Mouse (Mus musculus) layer of hippocampus, adult 9-10 months (tissue): ENCODE results near the gene Accsl.
A peak's percentile ranks its signal among the peaks of the same experiment; 100 is the strongest.

Experiments
- DNase-seq: peaks from one replicate; pipeline ENCODE4 v3.0.0; 2022; ENCODE audit warnings: low spot score

Accsl gene

DNA sequence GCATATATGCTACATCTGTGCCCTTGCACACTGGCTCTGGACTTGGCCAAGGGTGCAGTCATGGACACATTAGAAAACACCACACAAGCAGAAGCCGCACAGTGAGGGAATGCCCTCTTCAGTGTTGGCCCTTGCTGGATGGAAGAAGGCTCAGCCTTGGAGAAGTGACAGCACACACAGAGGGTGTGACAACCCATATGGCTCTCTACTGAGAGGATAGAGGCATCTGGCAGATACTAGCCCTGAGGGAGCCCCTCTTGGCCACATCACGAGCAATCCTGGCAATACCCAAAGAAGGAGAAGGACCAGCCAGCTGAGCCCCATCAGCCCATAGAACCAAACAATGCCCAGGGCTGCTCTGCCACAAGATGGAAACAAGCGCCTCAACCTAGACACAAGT lies 5.6 kb upstream of the Accsl start:
- no peak for DNase-seq

DNA sequence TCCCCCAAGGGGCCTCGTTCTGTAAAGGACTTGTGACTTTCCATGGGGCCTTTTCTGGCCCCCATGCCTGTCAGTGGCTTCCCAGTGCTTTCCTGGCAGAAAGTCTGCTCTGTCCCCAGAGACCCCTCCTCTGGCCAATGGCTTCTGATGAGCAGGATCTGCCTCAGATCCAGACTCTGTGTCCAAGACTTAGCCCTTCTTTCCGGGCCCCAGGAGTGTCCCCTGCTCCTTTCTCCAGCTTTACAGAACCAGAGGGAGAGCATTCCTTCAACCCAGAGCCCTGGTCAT lies 5.2 kb upstream of the Accsl start:
- no peak for DNase-seq

DNA sequence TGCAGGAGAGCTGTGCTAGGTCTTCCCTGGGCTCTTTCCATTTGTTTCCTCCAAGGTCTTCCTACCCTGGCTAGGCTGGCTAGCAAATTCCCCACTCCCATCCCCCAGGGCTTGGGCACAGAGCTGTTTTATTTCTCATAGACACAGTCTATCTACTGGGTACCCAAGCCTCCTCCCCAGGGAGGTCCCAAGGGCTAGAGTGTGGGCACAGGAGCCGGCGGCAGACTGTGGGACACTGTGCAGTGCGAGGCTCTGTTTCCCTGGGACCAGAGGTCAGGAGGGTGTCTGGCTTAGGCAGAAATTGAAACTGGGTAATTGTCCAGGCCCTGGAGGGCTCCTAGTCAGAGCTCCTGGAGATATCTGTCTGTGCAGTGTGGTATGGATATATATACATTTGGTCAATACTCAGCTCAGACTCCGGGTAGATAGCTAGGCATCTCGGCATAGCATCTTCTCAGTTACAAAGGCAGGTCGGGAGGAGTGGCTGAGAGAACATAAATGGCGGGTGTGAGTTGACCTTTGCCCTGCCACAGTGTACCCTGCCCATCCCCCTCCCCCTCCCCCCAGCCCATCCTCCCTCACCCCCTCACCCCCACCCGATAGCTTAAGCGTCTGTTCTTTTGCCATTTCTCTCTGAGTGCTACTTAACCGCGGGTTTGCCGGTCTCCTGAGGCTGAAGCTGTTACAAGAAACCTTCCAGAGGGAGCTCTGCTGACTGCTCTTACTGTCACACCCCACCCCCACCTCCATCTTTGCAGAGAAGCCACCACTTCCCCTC lies 4.7 kb upstream of the Accsl start:
- DNase-seq: no peak

DNA sequence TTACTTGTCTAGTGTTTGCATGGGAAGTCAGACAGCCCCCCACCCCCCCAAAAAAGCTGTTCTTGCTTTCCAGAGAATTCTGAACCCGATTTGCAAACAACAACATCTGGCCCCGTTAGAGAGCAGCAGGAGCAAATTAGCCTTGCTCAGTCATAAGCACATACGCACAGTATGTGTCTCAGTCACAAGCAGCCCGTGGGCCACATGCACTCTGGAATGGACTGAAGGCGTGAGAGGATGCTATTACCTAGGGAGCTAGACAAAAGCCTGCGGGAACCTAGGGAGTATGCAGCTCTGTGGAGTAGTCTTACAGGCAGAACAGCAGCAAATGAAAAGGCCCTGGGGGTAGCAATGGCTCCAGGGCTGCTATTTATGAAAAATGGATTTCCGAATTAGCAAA lies 3.3 kb upstream of the Accsl start:
- no peak for DNase-seq

DNA sequence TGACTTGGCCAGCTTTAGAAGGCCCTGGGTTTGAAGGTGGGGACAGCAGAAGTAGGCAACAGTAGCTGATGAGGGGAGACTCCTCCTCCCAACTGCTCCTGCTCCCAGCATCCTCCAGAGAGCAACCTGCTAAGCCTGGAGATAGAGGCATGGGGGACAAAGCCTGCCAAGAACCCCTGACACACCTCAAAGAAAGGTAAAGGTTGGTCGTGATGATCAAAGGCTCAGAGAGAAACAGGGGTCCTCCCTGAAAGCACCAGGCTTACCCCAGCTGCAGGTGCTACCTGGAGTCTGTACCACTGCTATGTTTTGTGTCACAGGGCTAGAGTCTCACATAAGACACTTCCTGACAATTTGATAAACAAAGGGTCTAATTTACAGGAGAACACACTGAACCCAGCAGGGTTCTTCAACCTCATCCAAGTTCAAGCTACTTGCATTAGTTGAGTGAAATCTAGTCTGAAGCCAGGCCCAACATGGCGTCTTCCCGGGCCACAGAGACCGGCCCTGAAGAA lies 2.5 kb upstream of the Accsl start:
- no peak for DNase-seq

DNA sequence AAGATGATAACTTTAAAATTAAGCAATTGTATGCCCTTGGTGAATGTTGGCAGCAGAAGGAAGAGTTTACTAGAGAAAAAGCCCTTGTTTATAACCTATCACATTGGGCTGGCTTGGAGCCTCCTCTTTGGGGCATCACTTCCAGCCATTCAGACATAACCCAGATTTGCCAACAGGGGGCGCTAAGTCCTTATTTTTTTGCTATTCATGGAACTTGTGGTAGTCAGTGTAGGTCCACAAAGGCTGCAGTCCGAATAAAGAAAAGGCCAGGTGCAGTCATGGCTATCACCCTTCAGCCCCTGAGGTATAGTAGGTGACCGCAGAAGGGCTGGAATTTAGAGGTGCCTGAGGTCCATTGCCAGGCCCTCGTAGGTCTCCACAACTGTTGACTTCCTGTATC lies 1.9 kb upstream of the Accsl start:
- peak; percentile 75 for DNase-seq

DNA sequence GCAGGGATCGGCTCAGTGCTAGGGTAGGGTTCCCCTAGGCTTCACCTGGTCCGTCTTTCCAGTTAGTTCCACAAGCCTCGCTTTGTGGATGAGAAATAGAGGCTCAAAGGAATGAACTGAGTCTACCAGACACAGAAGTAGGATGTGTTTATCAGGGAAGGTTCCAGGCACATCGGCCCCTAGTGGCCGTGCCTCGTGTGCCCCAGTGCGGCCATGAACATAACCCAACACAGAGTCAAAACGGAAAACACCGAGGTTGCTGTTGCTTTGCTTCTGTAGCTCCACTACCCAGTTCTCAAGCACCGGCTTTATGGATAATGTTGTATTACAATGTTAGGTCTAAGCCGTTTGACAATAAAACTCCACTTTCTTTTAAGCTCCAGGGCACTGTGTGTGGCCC lies 391 bp downstream of the Accsl start:
- no peak for DNase-seq

DNA sequence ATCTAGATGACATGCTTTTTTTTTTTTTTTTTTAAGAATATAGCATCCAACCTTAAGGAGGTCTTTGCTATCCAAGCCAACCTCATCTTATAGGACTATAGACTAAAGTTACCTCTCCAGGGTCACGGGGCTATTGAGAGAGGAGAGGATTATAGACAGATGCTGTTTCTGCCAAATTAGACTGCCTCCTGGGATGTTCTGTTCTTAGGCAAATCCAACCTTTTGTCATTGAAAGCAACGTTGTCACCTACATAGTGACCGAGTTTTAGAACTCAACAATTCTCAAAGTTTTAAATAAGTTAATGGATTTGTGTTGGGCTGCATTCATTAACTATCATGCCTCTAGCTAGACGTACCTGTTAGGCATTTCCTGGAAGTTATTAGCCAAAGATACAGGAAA lies 5.7 kb downstream of the Accsl start:
- DNase-seq: no peak

DNA sequence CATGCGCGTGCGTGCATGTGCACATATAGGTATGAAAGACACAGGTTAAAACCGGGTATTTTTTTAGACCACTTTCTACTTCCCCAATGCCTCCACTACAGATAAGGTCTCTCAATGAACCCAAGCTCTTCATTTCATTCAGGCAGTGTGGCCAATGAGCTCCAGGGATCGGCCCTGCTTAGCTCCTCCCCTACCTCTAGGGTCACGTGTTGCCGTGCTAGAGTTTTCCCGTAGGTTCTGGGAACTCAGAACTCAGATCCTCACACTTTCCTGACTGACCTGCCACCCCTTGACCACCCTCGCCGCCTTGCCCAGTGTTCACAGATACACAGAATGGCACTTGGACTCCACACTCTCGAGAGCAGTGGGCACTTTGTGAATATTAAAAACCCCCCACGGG lies 10.1 kb downstream of the Accsl start:
- DNase-seq: no peak

DNA sequence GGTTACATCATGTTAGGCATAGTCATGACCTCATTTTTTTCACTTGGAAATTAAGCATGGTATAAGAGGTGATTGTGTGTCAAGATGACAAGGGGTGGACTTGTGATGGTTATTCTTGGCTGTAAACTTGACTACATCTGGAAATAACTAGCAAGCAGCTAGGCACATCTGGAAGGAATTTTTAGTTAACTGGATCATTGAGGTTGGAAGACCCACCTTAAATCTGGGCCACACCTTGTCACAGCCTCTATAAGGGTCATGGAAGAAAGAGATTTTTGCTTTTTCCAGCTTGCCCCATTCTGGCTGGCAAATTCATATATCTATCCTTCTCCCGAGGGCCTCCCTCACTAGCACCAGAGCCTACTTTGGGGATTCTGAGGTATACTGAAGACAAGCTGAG lies 17.7 kb downstream of the Accsl start:
- DNase-seq: no peak

DNA sequence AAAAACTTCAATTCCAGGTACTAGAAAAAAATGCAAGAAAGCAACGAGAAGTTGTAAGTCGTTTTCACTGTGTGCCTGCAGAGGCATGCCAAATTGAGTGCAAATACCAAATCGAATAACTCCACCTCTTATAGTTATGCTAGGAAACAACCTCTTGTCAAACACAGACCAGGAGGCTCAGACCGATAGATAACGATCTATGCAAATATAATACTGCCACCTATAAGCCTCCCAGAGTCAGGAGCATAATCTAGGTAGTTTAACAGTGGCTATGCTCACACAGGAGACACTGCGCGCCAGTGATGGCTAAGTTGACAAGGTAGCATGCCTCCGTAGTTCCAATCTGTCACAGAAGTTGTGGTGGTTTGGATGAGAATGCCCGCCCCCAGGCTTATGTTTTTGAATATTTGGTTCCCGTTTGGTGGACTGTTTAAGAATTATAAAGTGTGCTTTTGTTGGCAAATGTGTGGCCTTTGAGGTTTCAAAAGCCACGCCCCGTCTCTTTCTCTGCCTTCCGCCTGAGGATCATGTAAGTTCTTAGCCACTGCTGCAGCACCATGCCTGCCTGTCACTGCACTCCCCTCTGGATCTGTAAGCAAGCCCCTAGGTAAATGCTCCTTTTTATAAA lies 18.5 kb downstream of the Accsl start:
- DNase-seq: no peak

DNA sequence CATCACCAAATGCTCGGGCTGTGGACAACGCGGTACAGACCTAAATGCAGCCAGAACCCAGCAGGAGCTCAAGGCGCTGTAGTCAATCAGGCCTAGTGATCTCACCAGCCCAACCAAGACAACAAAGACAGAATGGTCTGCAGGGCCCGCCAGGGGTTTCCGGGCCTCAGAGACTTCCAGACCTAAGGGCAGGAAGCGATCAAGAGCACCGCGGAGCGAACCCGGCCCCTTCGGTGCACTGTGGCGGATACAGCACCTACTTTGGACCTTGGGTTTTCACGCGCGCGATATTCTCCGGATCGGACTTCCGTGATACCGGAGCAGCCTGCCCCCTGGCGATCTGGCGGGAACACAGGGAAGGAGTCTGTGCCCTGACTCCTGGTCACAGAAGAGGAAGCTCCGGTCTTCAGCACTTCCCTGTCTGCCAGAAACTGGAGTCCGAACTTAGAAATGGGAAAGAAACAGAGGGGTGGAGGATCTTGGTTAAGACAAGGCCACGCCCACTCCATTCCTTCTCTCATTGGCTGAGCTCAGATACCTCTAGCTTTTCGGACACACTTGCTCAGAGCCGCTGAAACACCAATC lies 19.4 kb downstream of the Accsl start, which contains the start of gene Accs:
Gene Accs (minus strand): TSS at position 439 of the 585 bp plus-strand sequence.
- DNase-seq: peak; percentile 32

DNA sequence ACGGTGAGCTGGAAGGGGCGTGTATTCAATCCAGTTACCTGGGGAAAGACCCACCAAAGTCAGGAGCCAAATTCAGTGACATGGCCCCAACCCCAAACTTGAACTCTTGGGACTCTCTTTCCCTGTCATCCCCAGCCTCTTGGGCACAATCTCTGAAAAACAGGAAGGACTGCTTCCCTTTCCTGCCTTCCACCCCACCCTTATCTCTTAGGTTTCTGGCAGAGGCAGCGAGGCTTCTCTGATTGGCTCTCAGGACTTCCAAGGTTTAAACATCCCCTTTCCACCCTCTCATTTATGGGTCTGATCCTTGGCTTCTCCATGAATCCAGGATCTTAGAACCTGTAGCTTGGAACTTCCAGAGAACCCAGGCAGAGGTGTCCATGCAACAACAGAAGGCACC lies 27.6 kb downstream of the Accsl start:
- no peak for DNase-seq

DNA sequence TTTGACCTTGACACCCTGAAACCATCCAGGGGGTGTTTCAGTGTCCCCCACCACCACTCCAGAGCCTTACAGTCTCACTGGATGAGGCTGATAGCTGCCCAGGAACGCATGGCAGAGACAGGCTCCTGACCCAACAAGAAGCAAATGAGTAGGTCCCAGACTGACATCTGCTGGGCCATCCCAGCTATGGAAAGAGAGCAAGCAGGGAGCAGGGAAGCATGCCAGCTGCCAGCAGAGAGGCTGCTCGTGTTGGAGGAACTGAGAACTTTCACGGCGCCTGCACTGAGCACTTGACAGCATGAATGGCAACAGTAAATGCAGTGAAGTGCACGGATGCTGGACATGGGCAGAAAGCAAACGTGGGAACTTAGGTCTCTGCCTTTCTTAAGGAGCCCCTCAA lies 28.8 kb downstream of the Accsl start:
- DNase-seq: no peak

DNA sequence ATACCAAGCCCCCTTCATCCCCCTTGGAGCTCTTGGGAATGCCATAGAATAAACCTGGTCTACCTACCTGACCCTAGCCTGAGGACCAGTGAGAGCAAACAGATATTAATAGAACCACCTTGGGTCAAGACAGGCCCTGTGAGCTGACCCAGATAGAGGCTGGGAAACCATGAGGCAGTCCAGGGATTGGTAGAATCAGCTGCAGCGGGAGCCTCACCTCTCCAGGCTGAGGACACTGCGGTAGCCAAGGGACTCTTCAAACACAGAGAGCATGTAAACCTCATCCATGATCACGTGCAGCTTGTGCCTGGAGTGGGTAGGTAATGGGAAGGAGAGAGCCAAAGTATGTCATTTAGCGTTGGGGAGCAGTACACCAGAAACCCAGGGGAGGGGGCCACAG lies 30.0 kb downstream of the Accsl start:
- no peak for DNase-seq

DNA sequence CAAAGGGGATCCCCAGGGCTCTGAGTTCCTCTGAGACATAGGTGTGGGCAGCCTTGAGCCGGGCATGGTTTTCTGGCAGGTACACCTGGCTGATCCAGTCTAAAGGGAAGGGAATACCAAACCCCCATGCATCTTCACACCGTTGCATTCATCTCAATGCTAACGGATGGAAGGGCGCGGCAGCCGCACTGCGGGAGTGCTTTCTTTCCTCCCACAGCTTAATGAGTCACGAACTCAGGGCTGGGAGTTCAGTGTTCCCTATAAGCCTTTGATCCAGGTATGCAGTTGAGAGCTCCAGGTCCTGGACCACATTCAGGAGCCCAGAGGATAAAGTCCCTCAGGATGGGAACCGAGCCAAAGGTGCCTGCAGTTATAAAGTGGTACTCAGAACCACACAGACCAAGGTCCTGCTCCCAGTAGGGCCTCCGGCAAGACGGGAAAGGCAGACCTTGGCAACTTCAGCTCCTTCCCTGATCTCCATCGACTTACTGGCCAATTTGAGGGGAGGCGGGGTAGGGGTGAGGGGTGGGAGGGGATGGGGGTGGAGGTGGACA lies 32.6 kb downstream of the Accsl start:
- DNase-seq: no peak

DNA sequence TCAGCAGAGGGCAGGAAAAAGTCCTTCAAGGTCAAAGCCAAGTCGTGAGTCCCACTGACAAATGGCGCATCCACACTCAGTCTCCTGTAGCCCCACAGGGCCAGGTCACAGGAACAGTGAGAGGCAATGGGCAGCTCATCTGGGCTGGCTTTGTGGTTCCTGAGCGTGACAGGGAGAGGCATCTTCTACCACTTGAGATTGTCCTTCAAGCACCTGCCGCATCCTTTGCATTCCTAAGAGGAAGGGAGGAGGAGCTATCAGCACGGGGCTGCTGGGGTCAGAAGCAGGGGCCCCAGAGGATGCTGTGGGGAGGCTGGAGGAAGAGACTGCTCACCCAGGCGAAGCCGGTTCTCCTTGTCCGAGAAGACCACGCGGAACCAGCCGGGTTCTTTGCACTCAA lies 33.4 kb downstream of the Accsl start:
- no peak for DNase-seq

DNA sequence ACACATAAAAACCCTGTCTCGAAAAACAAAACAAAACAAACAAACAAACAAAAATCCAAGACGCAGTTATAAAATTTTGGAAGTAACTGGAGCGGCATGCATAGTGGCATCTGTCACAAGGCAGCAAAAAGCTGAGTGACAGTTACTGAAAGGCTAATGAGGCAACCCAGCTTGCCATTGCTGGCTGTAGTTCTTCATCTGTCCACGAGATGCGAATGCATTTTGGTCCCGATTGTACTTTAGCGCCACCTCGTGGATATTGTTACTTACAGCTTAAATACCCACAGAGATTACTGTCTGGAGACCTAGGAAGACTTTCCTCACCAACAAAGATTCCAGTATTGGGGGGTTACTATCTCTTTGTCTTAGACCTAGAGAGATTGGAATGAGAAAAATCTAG lies 45.4 kb downstream of the Accsl start:
- DNase-seq: peak; percentile 75

DNA sequence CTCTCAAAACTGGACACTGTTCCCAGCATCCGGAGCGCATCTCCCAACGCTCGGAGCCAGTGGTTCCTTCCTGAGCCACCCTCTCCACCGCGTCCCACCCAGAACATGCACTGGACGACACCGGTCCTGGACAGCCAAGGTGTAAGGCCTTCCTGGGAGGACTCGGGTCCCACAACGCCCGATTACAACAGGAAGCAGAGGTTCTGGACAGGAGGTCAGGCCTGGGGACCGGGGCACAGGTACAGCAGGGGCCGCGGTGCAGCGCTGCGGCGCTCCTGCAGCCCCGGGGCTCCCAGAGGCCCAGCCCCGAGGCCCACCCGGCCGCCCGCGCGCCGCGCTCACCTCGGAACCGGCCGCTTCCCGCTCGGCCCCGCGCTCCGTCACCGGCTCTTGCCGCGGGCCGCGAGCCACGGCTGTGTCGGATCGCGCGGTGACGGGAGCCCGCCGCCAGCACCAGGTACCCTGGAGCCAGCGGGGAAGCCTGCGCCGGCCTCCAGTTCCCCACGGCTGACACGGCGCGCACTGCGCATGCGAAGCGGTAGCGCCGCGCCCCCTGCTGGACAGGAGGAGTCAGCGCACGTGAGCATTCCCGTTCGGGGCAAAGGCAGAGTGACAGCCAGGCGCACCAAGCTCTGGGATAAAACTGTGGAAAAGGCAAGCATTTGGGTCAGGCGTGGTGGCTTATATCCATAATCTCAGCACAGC lies 46.8 kb downstream of the Accsl start, which contains the start of gene Ext2:
Gene Ext2 (minus strand): TSS at position 524 of the 705 bp plus-strand sequence.
- peak; percentile 65 for DNase-seq

DNA sequence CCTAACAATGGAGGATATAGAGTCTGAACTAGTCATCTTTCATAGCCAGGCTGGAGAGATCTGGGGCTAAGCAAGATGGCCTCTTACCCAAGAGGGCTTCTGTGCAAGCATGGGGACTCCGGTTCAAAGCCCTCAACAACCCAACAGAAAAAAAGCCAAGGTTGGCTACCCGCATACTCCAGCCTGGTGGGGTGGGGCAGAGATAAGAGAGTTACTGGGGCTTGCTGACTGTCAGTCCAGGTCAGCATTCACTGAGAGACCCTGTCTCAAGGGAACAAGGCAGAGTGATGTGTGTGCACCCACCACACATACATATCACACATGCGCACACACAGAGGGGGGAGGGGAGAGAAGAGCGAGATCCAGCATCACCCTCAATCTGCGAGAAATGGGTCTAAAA lies 51.2 kb downstream of the Accsl start:
- DNase-seq: no peak

DNA sequence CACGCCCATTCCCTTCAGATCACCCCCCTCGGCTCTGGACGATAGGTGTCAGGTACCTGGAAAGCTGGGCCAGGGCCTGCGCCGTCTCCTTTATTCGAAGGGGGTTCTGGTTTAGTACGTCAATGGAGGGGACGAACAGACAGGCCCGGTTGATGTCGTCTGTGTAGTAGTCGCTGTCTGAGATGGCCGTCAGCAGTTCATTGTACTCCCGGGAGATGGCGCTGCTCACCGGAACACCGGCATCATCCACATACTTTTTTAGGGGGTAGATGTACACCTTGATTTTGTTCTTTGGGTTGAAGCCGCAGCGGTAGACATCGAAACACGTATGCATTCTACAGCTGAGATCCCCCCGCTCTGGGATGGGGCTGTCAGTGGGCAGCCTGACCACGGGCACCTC lies 55.6 kb downstream of the Accsl start:
- no peak for DNase-seq

DNA sequence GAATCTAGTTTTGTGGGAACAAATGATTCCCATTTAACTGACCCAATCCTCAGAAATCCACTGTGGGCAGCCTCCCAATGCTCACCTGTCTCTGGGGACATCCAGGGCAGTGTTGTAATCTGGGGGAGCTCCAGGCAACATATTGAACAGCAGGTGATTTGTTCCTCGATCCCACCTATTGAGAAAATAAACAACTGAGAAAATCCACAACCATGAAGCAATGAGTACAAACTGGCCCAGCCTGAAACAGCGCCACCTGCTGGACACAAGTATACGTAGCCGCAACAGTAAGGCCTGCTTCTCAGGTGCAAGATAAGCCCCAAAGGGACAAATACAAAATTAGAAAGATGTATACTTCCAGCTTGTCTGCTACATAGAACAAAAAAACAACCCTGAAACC lies 57.1 kb downstream of the Accsl start:
- no peak for DNase-seq

DNA sequence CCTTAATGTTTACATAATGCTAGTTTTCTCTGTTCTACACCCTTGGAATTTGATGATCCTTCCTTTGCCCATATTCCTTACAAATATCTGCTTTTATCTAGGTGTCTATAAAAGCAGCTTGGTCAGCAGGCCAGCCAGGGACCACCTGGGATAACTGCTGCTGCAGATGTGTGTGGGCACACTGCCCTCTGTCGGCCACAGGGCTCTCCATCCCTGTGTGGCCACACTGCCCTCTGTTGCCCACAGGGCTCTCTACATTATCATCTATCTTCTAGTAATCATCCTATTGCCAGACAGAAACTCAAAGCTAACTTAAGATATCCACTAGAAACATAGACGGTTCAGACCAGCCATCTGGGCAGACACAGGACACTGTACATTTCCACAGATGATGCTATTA lies 59.0 kb downstream of the Accsl start:
- DNase-seq: no peak
